Mouse (Mus musculus) kidney, postnatal 0 days (tissue): ENCODE data around the gene Oxct1. TPM values are rescaled to one million over a fixed set of nuclear protein-coding genes. Genes with fewer than 3 reads are reported as not detected.

Experiments
- ATAC-seq: fragments of 200-750 bp; cut with Nextera tagmentation; replicated peaks from 2 replicates; pipeline ENCODE4 v1.8.0; 2017; ENCODE audit warnings: low read depth, moderate number of reproducible peaks, moderate TSS enrichment, moderate library complexity; ENCODE audit not compliant: low FRiP score
- DNase-seq: peaks from one replicate; pipeline ENCODE4 v3.0.0-alpha.2; 2016; ENCODE audit warnings: low spot score
- H3K27ac ChIP-seq: fragments of 300-500 bp; sonication (generic); 2 replicates; pipeline ENCODE4 v1.5.1; 2014; ENCODE audit warnings: mild to moderate bottlenecking
- H3K27me3 ChIP-seq: fragments of 300-500 bp; sonication (generic); 2 replicates; pipeline ENCODE4 v1.6.1; 2014; ENCODE audit warnings: low read length, mixed read lengths; ENCODE audit not compliant: insufficient read depth
- H3K36me3 ChIP-seq: fragments of 300-500 bp; sonication (generic); 2 replicates; pipeline ENCODE4 v1.6.1; 2014; ENCODE audit warnings: low read length, mixed read lengths; ENCODE audit not compliant: insufficient read depth
- H3K4me1 ChIP-seq: fragments of 300-500 bp; sonication (generic); replicated peaks from 2 replicates; pipeline ENCODE4 v1.6.1; 2014; ENCODE audit warnings: antibody characterized with exemption, low read length, mixed read lengths; ENCODE audit not compliant: insufficient read depth
- H3K4me2 ChIP-seq: fragments of 300-500 bp; sonication (generic); 2 replicates; pipeline ENCODE4 v1.6.1; 2014; ENCODE audit warnings: mild to moderate bottlenecking, low read length, moderate library complexity, mixed read lengths
- H3K4me3 ChIP-seq: fragments of 300-500 bp; sonication (generic); replicated peaks from 2 replicates; pipeline ENCODE4 v1.5.1; 2014; ENCODE audit warnings: low read depth, low read length
- H3K9ac ChIP-seq: fragments of 300-500 bp; sonication (generic); 2 replicates; pipeline ENCODE4 v1.6.1; 2014; ENCODE audit warnings: low read depth, low read length
- H3K9me3 ChIP-seq: fragments of 300-500 bp; sonication (generic); replicated peaks from 2 replicates; pipeline ENCODE4 v1.6.1; 2016; ENCODE audit warnings: low read length, inconsistent platforms, mixed read lengths
- CTCF ChIP-seq: IDR thresholded peaks from 2 replicates; pipeline ENCODE4 v1.5.1; 2016; ENCODE audit warnings: antibody characterized with exemption, low read depth, mild to moderate bottlenecking, moderate library complexity
- WGBS: fragments of 180-500 bp; shearing (Covaris S2); extraction: QIAGEN DNeasy Blood & Tissue Kit; methylation state at CpG from one replicate; pipeline ENCODE4 v1.1.7; 2014; 5-methylcytosine and 5-hydroxymethylcytosine counted together
- polyA plus RNA-seq: library from polyadenylated mRNA; unstranded; fragments of >200 nt; fragmentation: Nextera tagmentation; extraction: Ambion mirVana; gene quantifications from 2 replicates; pipeline ENCODE4 v1.2.1, GENCODE M21; 2015

Oxct1 gene
- polyA plus RNA-seq, 1 experiment from 2014 or later = 403 TPM

DNA sequence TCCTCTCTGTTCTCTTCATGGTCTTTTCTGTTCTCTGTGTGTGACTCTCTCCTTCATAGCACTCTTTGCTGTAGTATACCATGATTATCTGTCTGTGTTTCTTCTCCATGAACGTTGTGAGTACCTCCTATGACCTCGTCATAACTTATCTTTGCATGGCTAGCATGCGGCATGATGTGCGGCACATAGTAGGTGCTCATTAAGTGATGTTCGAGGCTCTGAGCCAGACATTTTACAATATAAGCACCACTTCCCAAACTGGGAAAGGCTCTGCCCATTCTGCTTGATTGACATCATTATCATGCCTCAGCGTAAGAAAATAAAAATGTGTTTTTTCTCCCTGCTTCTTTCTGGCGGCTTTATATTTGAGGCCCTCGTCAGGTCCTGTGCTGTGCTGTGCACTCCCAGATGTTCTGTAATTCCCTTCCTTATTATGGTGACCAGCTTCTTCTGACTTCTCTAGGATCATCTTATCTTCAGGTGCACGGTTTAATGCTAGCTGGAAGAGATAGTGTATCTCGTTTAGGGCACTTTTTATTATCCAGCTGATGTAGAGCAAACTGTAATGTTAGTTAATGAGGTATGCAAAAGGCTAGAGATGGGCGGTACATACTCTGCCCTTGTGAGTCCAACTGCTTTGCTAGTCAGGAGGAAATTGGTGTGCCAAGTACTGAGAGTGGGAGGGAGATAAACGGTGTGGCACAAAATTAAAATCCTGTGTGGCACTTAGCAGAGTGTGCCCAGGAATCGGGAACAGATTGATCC lies 53.4 kb downstream of the Oxct1 start:
- 64% methylated on average over 13 of the region's 13 CpGs for WGBS
- ATAC-seq = no peak
- no peaks in the 10 kb centered on the region for H3K9me3 ChIP-seq

GRCm38 (mm10) chr15:4085600-4086384 lies 59.6 kb downstream of the Oxct1 start:
- no peak for ATAC-seq
- no peaks in the 10 kb centered on the region for H3K9me3 ChIP-seq
- no peaks in the 10 kb centered on the region for H3K4me1 ChIP-seq
- DNase-seq = no peak
- no peaks in the 10 kb centered on the region for H3K27me3 ChIP-seq
- no peak overlapping the region for H3K27ac ChIP-seq
- no peak for TF ChIP-seq CTCF
- H3K9ac ChIP-seq = no peak overlapping the region
- H3K4me3 ChIP-seq = no peak overlapping the region
- H3K4me2 ChIP-seq = no peak overlapping the region
- 71% methylated on average over 10 of the region's 10 CpGs for WGBS
- H3K36me3 ChIP-seq = no peaks in the 10 kb centered on the region

More for the DNA sequence above, 53.4 kb downstream of the Oxct1 start:
- H3K27ac ChIP-seq = no peak overlapping the region
- TF ChIP-seq CTCF = no peak
- H3K9ac ChIP-seq = no peak overlapping the region
- no peaks in the 10 kb centered on the region for H3K27me3 ChIP-seq
- H3K4me2 ChIP-seq = no peak overlapping the region
- H3K4me1 ChIP-seq = no peaks in the 10 kb centered on the region
- peak; percentile 7 for DNase-seq
- H3K4me3 ChIP-seq = no peak overlapping the region
- H3K36me3 ChIP-seq = 0 out of 2 replicates have a peak, but pooled peaks cover 6% of the 10 kb centered on the region

GRCm38 (mm10) chr15:4087446-4087845 lies 61.3 kb downstream of the Oxct1 start:
- no peaks in the 10 kb centered on the region for H3K4me1 ChIP-seq
- no peak for ATAC-seq
- 86% methylated on average over 4 of the region's 4 CpGs for WGBS
- no peak for DNase-seq
- H3K4me2 ChIP-seq = no peak overlapping the region
- no peaks in the 10 kb centered on the region for H3K27me3 ChIP-seq
- H3K4me3 ChIP-seq = no peak overlapping the region
- no peaks in the 10 kb centered on the region for H3K9me3 ChIP-seq
- TF ChIP-seq CTCF = no peak
- 0 out of 2 replicates have a peak, but pooled peaks cover 3% of the 10 kb centered on the region for H3K36me3 ChIP-seq
- H3K27ac ChIP-seq = no peak overlapping the region
- no peak overlapping the region for H3K9ac ChIP-seq

GRCm38 (mm10) chr15:4087914-4088313 lies 61.7 kb downstream of the Oxct1 start:
- Histone ChIP-seq H3K9me3 (no peaks in the 10 kb centered on the region), H3K27me3 (no peaks in the 10 kb centered on the region), H3K27ac (no peak overlapping the region), H3K4me2 (no peak overlapping the region), H3K9ac (no peak overlapping the region), H3K4me1 (no peaks in the 10 kb centered on the region), H3K4me3 (no peak overlapping the region), H3K36me3 (0 out of 2 replicates have a peak, but pooled peaks cover 6% of the 10 kb centered on the region)
- 67% methylated on average over 7 of the region's 7 CpGs for WGBS
- no peak for DNase-seq
- ATAC-seq = no peak
- TF ChIP-seq CTCF = no peak

DNA sequence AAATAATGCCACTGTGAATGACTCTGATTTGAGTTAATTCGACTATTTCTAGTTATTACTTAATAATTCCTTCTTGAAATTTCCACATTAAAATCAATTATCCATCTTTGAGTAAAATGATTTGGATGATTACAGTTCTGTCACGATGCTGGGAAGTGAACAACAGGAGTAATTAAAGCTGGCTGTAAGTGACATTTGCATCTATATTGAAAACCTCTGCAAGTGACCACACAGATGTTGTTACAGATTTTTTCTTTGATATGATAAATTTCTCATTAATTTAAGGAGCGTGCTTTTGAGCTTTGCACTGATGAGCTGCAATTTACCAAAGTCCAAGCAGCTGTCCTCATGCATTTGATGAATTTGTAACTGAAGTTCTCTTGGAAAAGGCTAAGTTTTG lies 64.4 kb downstream of the Oxct1 start:
- ATAC-seq (no peak), DNase-seq (no peak)
- H3K27me3 ChIP-seq = no peaks in the 10 kb centered on the region
- H3K4me3 ChIP-seq = no peak overlapping the region
- H3K9me3 ChIP-seq = no peaks in the 10 kb centered on the region
- H3K4me2 ChIP-seq = no peak overlapping the region
- WGBS = 80% methylated on average over 3 of the region's 3 CpGs
- H3K36me3 ChIP-seq = 0 out of 2 replicates have a peak, but pooled peaks cover 12% of the 10 kb centered on the region
- H3K4me1 ChIP-seq = no peaks in the 10 kb centered on the region
- H3K27ac ChIP-seq = no peak overlapping the region
- no peak for TF ChIP-seq CTCF
- H3K9ac ChIP-seq = no peak overlapping the region

GRCm38 (mm10) chr15:4092586-4092985 lies 66.4 kb downstream of the Oxct1 start:
- H3K4me2 ChIP-seq = no peak overlapping the region
- H3K27ac ChIP-seq = no peak overlapping the region
- no peak overlapping the region for H3K9ac ChIP-seq
- TF ChIP-seq CTCF = no peak
- ATAC-seq (no peak), DNase-seq (no peak)
- WGBS = 77% methylated on average over 2 of the region's 2 CpGs
- H3K4me3 ChIP-seq = no peak overlapping the region
- H3K27me3 ChIP-seq = no peaks in the 10 kb centered on the region
- no peaks in the 10 kb centered on the region for H3K4me1 ChIP-seq
- H3K9me3 ChIP-seq = no peaks in the 10 kb centered on the region
- H3K36me3 ChIP-seq = 0 out of 2 replicates have a peak, but pooled peaks cover 12% of the 10 kb centered on the region
